Mouse (Mus musculus) kidney, adult 2 months (tissue): Measurements from ENCODE around the gene Skp1a. TPM values are rescaled to one million over a fixed set of nuclear protein-coding genes. Genes with fewer than 3 reads are reported as not detected.

ENCODE experiments used
- DNase-seq: peaks from one replicate; pipeline ENCODE4 v3.0.0; 2021
- H3K27ac ChIP-seq: fragments of 200-500 bp; 2 replicates; pipeline ENCODE4 v1.5.1; 2012; ENCODE audit warnings: low read depth, low read length, control low read depth, inconsistent platforms; ENCODE audit not compliant: insufficient read depth
- H3K27me3 ChIP-seq: fragments of 200-500 bp; replicated peaks from 2 replicates; pipeline ENCODE4 v1.6.1; 2012; ENCODE audit warnings: mild to moderate bottlenecking, moderate library complexity, low read length, inconsistent platforms; ENCODE audit not compliant: control insufficient read depth, insufficient read depth
- H3K36me3 ChIP-seq: fragments of 200-500 bp; 2 replicates; pipeline ENCODE4 v1.6.1; 2012; ENCODE audit warnings: mild to moderate bottlenecking, moderate library complexity, low read length, inconsistent platforms; ENCODE audit not compliant: control insufficient read depth, insufficient read depth
- H3K4me1 ChIP-seq: fragments of 200-500 bp; 2 replicates; pipeline ENCODE4 v1.6.1; 2011; ENCODE audit warnings: low read length; ENCODE audit not compliant: control insufficient read depth, insufficient read depth
- H3K4me3 ChIP-seq: fragments of 200-500 bp; 2 replicates; pipeline ENCODE4 v1.5.1; 2011; ENCODE audit warnings: mild to moderate bottlenecking, low read depth, low read length, control low read depth; ENCODE audit not compliant: insufficient read depth
- CTCF ChIP-seq: fragments of 200-500 bp; conservative IDR thresholded peaks from 2 replicates; pipeline ENCODE4 v1.5.1; 2011; ENCODE audit warnings: low read depth, mild to moderate bottlenecking, control low read depth, low read length, moderate library complexity, mixed read lengths; ENCODE audit not compliant: insufficient read depth, insufficient read length
- POLR2A ChIP-seq: fragments of 200-500 bp; IDR thresholded peaks from one replicate; pipeline ENCODE4 v1.6.1; 2011; ENCODE audit warnings: low read depth, low read length, control low read depth
- WGBS: fragments of 180-500 bp; shearing (Covaris S2); methylation state at CpG from one replicate; pipeline ENCODE4 v1.1.7; 2018; 5-methylcytosine and 5-hydroxymethylcytosine counted together
- polyA plus RNA-seq: library from polyadenylated mRNA; depleted of rRNA; stranded (reverse); fragments of >200 nt; gene quantifications from 2 replicates; pipeline ENCODE4 v1.2.3, GENCODE M21; 2012

The Skp1a gene
- polyA plus RNA-seq, 1 experiment: 68.9 TPM

GRCm38 (mm10) chr11:52255077-52255476 lies 23.3 kb downstream of the Skp1a start:
- no peak for DNase-seq
- Histone ChIP-seq H3K27me3 (no peaks in the 10 kb centered on the region), H3K36me3 (no peaks in the 10 kb centered on the region), H3K4me3 (no peak overlapping the region), H3K4me1 (peaks cover 3% of the 10 kb centered on the region), H3K27ac (no peak overlapping the region)
- WGBS: 93% methylated on average over 8 of the region's 8 CpGs
- TF ChIP-seq POLR2A (no peak), CTCF (no peak)

GRCm38 (mm10) chr11:52257376-52257775 lies 25.6 kb downstream of the Skp1a start:
- TF ChIP-seq POLR2A: no peak
- no peak for TF ChIP-seq CTCF
- H3K27me3 ChIP-seq: no peaks in the 10 kb centered on the region
- 67% methylated on average over 3 of the region's 3 CpGs for WGBS
- no peak overlapping the region for H3K4me3 ChIP-seq
- no peaks in the 10 kb centered on the region for H3K36me3 ChIP-seq
- no peaks in the 10 kb centered on the region; the same call in 1 of the 2 replicates for H3K4me1 ChIP-seq
- peak; percentile 37 for DNase-seq
- no peak overlapping the region for H3K27ac ChIP-seq

DNA sequence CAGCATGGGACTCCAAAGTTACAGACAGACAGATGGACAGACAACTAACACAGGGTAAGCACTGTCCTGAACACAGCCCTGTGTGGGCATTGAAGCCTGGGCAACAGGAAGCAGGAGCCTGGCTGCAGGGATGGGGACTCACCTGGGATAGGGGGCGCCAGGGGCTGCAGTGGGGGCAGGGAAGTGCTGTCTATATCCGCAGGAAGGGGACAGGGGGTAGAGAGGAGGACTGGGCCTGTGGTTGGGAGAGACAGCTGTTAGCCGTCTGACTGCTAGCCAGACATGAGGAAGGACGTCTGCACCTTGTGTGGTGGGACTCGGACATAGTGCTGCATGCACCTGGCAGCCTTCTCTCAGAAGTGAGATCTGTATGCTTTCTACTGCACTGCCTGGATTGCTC lies 26.9 kb downstream of the Skp1a start:
- Histone ChIP-seq H3K27me3 (no peaks in the 10 kb centered on the region), H3K27ac (no peak overlapping the region), H3K36me3 (no peaks in the 10 kb centered on the region), H3K4me3 (no peak overlapping the region), H3K4me1 (no peaks in the 10 kb centered on the region; the same call in 1 of the 2 replicates)
- TF ChIP-seq POLR2A (no peak), CTCF (no peak)
- 79% methylated on average over 5 of the region's 5 CpGs for WGBS
- no peak for DNase-seq

DNA sequence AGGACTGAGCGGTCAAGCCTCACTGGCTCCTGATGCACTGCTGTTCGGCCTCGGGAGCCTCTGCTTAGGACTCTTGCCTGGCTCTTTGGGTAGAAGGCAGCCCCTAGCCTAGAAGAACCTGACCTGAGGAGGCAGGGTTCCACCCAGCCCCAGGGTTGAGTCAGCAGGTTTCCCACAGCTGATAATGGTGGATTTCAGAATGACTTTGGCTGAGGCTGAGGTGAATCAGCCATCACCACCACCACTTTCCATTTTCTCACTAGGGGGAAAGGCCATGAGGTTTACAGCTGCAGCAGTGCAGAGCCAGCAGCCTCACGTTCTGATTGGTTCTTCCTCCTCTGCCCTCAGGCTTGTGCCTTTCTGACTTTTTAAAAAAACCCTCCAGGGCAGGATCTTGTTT lies 29.1 kb downstream of the Skp1a start:
- no peaks in the 10 kb centered on the region for H3K4me1 ChIP-seq
- H3K27me3 ChIP-seq: no peaks in the 10 kb centered on the region
- WGBS: 75% methylated on average over 4 of the region's 4 CpGs
- no peak for TF ChIP-seq CTCF
- no peak overlapping the region for H3K27ac ChIP-seq
- no peak for DNase-seq
- H3K36me3 ChIP-seq: no peaks in the 10 kb centered on the region
- H3K4me3 ChIP-seq: no peak overlapping the region

DNA sequence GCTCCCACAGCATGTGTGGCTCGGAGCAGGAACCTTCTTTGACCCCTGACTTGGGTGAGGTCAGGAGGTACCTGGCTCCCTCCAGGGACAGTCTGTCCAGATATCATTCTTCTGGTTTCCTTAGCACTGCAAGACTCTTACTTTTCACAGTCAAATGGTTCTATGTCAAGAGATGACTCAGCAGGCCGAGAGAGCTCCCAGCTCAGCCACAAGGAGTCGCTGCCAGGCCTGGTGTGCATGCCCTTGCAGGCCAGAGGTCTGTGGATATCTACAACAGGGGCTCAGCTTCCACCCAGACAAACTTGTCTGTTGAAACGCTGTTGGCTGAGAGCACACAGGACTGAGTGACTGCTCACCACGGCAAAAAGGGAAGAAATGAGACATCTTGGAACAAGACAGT lies 30.1 kb downstream of the Skp1a start:
- H3K4me1 ChIP-seq: no peaks in the 10 kb centered on the region
- 54% methylated on average over 5 of the region's 5 CpGs for WGBS
- H3K27me3 ChIP-seq: no peaks in the 10 kb centered on the region
- DNase-seq: peak; percentile 61
- TF ChIP-seq POLR2A (no peak), CTCF (peak; percentile 71)
- H3K36me3 ChIP-seq: no peaks in the 10 kb centered on the region
- no peak overlapping the region for H3K4me3 ChIP-seq
- no peak overlapping the region for H3K27ac ChIP-seq

DNA sequence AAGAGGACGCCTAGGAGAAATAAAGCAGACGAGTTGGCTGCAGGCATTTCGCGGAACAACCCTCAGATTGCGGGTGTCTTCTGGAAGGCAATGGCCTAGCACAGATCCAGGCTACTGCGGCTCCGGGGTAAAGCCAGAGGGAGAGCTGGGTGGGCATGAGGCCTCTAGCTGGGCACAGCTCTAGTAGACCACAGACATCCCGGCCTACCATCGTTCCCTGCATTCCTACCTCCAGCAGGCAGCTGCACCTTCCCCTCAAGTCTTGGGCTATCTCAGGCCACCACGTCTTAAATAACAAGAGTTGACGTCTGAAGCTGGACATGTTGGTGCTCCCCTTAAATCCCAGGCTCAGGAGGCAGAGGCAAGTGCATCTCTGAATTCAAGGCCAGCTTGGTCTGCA lies 30.5 kb downstream of the Skp1a start:
- Histone ChIP-seq H3K4me1 (no peaks in the 10 kb centered on the region), H3K36me3 (no peaks in the 10 kb centered on the region), H3K27ac (no peak overlapping the region), H3K4me3 (no peak overlapping the region), H3K27me3 (no peaks in the 10 kb centered on the region)
- 91% methylated on average over 11 of the region's 11 CpGs for WGBS
- DNase-seq: no peak
- TF ChIP-seq POLR2A (no peak), CTCF (no peak)

- Histone ChIP-seq H3K36me3 (no peaks in the 10 kb centered on the region), H3K27ac (no peak overlapping the region), H3K27me3 (no peaks in the 10 kb centered on the region), H3K4me3 (no peak overlapping the region), H3K4me1 (no peaks in the 10 kb centered on the region)
- DNase-seq: no peak
- WGBS: 83% methylated on average over 7 of the region's 7 CpGs
- TF ChIP-seq POLR2A: no peak
- TF ChIP-seq CTCF: no peak
Measured at GRCm38 (mm10) chr11:52264871-52265270, 33.1 kb downstream of the Skp1a start.
